Mouse (Mus musculus): Measurements from ENCODE around the gene Lrit3.

GRCm38 (mm10) chr3:129824146-129824545 is 20.3 kb upstream of the Lrit3 start:
- TF ChIP-seq HCFC1 (IDR thresholded peaks at IDR 0.05; ENCODE audit: borderline replicate concordance, insufficient read depth, low read length) (no peak), ZC3H11A (IDR thresholded peaks at IDR 0.05; ENCODE audit: borderline replicate concordance, low read depth, low read length) (no peak), CHD2 (IDR thresholded peaks at IDR 0.05; ENCODE audit: low read depth, low read length) (no peak), MAFK (IDR thresholded peaks at IDR 0.05; ENCODE audit: insufficient read depth, low read depth, low read length) (no peak), ZNF384 (IDR thresholded peaks at IDR 0.05; ENCODE audit: low read depth, low read length) (no peak)
